Mouse (Mus musculus): ENCODE results near the gene Ssr2.

Ssr2 gene

GRCm38 (mm10) chr3:88541622-88542401 is 33.9 kb upstream of the Ssr2 start:
- DNase-seq (ENCODE audit: low spot score), result no peak

GRCm38 (mm10) chr3:88542486-88542885 is 33.2 kb upstream of the Ssr2 start:
- DNase-seq (ENCODE audit: low spot score), result no peak

GRCm38 (mm10) chr3:88543174-88543573 is 32.5 kb upstream of the Ssr2 start:
- DNase-seq (ENCODE audit: low spot score), result no peak

GRCm38 (mm10) chr3:88543651-88544410 is 31.8 kb upstream of the Ssr2 start:
- no peak for DNase-seq (ENCODE audit: low spot score)

GRCm38 (mm10) chr3:88544514-88544913 is 31.2 kb upstream of the Ssr2 start:
- DNase-seq (ENCODE audit: low spot score), result peak; percentile 42

- no peak for DNase-seq (ENCODE audit: low spot score)
These were observed 30.6 kb upstream of the Ssr2 start for GRCm38 (mm10) chr3:88544955-88545591.

- DNase-seq (ENCODE audit: low spot score), result no peak
These were observed 28.8 kb upstream of the Ssr2 start for GRCm38 (mm10) chr3:88546674-88547418.

GRCm38 (mm10) chr3:88548180-88548917 is 27.3 kb upstream of the Ssr2 start, which contains the start of gene Rab25:
Gene Rab25 (minus strand): TSS chr3:88548300.
- DNase-seq (ENCODE audit: low spot score), result peak; percentile 86

GRCm38 (mm10) chr3:88551586-88551985 is 24.1 kb upstream of the Ssr2 start:
- DNase-seq (ENCODE audit: low spot score), result no peak

GRCm38 (mm10) chr3:88552082-88552645 is 23.5 kb upstream of the Ssr2 start:
- no peak for DNase-seq (ENCODE audit: low spot score)

GRCm38 (mm10) chr3:88552676-88553524 is 22.8 kb upstream of the Ssr2 start, which contains the start of gene Lamtor2:
Gene Lamtor2 (minus strand): TSS chr3:88553074.
- DNase-seq (ENCODE audit: low spot score), result peak; percentile 99

GRCm38 (mm10) chr3:88553525-88553879 is 22.2 kb upstream of the Ssr2 start, which contains the start of gene Ubqln4:
Gene Ubqln4 (plus strand): TSS chr3:88553758.
- DNase-seq (ENCODE audit: low spot score), result peak; percentile 92

GRCm38 (mm10) chr3:88553880-88554586 is 21.6 kb upstream of the Ssr2 start:
- DNase-seq (ENCODE audit: low spot score), result peak; percentile 39

- no peak for DNase-seq (ENCODE audit: low spot score)
These were observed 20.5 kb upstream of the Ssr2 start for GRCm38 (mm10) chr3:88555069-88555605.

GRCm38 (mm10) chr3:88555731-88556130 is 19.9 kb upstream of the Ssr2 start:
- DNase-seq (ENCODE audit: low spot score), result no peak

- no peak for DNase-seq (ENCODE audit: low spot score)
These were observed 19.1 kb upstream of the Ssr2 start for GRCm38 (mm10) chr3:88556616-88557015.

GRCm38 (mm10) chr3:88559596-88559995 is 16.1 kb upstream of the Ssr2 start:
- no peak for DNase-seq (ENCODE audit: low spot score)

GRCm38 (mm10) chr3:88561989-88562388 is 13.7 kb upstream of the Ssr2 start:
- DNase-seq (ENCODE audit: low spot score), result no peak

GRCm38 (mm10) chr3:88563442-88563841 is 12.2 kb upstream of the Ssr2 start:
- no peak for DNase-seq (ENCODE audit: low spot score)

Data from lung, postnatal 25 days (tissue).